Mouse (Mus musculus): Measurements from ENCODE around the gene Hs2st1.

Gene Hs2st1

DNA sequence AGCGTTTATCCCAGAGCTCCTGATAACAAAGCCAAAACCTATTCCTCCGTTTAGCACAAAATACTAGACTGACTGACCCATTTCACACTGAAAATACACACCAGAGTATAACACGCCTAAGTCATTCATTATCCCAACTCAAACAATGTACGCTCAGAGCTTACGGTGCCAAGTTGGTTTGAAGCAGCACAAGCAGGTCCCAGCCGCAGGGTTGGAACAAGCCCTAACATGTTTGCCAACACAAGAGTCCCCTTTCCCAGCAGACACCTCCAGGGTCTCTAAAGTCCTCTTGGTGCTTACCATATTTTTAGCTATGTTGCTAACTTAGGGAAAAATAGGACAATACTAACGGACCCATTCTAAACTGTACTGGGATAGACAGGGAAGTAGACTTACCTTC lies 14.8 kb downstream of the Hs2st1 start:
- intact Hi-C loops (cut with DNase I): no loop called here

DNA sequence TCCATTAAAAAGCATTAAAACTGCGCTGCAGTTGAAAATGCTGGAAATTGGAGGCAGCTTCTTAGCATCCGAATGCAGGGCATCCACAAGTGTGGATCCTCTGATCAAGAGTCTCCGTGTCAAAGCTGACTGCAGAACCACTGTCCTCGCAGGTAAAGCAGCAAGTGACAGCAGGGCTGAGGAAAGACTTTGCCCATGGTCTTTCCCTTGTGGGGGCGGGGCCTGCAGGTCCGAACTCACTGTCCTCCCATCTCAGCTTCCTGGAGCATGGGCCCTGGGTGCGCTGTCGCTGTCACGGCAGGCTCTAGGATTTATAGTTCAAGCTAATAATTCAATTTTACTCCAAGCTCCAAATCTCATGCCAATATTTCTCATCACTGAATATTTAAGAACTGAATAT lies 15.5 kb downstream of the Hs2st1 start:
- intact Hi-C loops (cut with DNase I): no loop called here

- intact Hi-C loops (cut with DNase I): no loop called here
These were observed 16.0 kb downstream of the Hs2st1 start for GRCm38 (mm10) chr3:144553942-144554341.

DNA sequence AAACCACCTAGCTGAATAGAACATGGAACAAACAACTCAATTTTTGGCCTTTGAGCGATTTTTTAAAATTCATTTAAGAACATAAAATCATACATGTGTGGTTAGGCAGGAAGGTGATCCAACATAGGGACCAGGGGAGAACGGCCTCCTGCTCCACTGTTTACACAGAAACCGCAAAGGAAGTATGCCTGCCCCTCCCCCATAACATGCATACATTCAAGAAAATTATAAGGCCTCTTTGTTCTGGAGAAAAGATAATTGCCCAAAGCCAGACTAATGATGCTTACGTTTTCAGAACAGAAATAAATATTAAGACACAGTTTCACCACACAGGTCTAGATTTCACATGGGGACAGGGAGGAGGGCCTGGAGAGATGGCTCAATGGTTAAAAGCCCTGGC lies 18.6 kb downstream of the Hs2st1 start:
- intact Hi-C loops (cut with DNase I): no loop called here

DNA sequence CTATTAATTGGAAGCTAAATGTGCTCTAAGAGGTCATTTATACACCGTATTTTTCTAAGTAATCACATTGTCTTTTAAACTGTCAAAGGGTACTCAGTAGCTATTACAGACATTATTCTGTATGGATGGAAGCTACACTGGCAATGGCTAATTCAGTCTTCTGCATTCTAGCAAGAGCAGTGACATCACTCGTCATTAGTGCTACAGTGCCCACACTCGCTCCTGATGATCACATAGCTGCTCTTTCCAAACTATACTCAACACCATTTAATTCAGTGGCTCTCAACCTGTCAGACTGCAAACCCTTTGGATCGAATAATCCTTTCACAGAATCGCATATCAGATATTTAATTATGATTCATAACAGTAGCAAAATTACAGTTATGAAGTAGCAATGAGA lies 19.3 kb downstream of the Hs2st1 start:
- intact Hi-C loops (cut with DNase I): no loop called here

- intact Hi-C loops (cut with DNase I): no loop called here
These were observed 19.9 kb downstream of the Hs2st1 start for GRCm38 (mm10) chr3:144550036-144550435.

DNA sequence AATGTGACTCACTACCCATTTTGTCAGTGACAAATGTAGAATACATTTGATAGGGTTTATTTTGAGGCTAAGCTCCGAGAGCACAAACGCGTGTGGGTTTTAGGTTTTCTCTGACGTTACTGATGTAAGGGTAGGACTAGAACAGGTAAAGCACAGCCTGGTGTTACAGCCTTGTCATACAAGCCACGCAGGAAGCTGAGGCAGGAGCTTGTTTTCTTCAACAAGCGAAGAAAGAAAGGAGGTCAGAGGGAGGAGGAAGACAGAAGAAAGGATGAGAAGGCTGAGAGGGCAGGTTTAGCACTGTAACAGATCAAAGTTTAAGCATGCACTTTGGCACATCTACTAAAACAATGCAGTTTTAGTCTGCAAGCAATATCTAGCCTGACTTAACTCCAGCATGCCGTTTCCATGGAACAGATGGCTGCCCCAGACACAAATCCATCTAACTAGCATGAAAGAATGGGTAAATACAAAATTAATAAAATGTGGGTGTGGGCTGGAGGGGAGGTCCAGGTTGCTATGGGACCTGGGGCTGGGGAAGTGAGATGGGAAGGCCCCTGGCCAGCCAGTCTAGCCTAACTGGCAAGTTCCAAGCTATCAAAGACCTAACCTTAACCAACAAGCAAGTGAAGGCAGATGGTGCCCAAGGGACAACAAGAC lies 21.7 kb downstream of the Hs2st1 start:
- intact Hi-C loops (cut with DNase I): no loop called here

DNA sequence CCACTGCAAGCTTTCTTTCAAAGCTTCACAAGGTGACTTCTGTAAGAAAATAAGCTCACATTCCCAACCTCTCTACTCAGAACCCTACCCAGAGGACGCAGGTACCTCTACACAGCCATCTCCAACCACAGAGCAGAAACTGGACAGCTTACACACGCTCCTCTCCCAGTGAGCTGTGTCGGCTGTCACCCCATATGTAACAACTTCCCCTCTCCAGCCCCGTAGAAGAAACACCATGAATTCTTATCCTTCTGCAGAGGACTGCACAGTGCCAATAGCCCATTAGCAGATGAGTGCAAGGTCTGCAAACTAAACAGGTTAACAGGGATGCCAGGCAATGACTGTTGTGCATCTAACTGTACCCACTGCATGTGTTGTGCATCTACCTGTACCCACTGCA lies 23.5 kb downstream of the Hs2st1 start:
- intact Hi-C loops (cut with DNase I): no loop called here

DNA sequence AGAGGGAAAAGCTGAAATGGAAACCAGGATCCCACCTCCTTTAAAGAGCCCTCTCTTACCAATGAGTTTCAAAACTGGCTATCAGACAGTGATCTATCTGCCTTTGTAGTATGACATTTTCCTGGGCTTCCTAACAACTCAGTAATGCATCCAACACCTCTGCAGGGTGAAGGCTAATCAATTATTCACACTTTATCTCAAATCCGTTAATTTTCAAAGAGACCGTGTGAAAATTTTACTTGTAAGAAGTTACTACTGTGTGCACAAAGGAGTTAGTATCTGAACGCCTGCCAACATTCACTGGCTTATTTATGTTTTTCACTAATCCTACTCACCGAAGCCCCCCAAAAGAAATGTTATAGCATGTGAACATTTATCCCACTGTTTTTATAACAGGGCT lies 24.1 kb downstream of the Hs2st1 start:
- intact Hi-C loops (cut with DNase I): no loop called here

DNA sequence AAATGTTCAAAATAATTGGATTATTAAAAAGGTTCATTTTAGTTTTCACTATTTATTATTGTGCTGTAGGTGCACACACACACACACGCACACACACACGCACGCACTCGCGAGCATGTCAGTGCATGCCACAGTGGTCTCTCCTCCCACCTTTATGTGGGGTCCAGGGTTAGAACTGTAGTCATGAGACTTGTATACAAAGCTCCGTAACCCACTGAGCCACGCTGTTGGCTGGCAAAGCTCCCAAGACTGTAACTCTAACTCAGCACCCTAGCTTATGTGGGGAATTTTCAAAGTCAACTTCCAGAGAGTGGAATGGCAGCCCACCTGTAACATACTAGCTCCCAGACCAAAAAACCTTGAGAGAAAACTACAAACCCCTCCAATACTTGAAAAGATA lies 24.8 kb downstream of the Hs2st1 start:
- intact Hi-C loops (cut with DNase I): no loop called here

DNA sequence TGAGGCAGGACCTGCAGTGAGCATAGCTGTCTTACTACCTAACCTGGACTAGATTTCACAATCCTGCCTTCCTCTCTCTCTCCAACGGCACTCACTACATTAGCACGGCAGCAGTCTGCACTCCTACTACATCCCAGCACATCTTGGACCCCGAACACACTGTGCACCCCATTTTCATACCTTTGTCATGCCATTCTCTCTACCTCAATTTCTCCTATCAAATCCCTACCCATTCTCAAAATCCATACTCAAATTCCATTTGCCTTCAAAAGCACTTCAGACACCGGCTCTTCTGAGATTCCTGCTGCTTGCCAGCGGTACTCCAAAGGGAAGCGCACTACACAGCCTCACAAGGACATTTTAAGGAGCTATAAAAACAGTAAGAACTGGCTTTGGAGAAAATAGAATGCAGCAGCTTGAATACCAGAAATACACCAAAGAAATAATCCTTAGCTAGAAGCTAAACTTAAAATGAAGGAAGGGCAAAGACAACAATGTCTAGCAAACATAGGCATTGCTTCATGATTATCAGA lies 28.0 kb downstream of the Hs2st1 start:
- intact Hi-C loops (cut with DNase I): no loop called here

DNA sequence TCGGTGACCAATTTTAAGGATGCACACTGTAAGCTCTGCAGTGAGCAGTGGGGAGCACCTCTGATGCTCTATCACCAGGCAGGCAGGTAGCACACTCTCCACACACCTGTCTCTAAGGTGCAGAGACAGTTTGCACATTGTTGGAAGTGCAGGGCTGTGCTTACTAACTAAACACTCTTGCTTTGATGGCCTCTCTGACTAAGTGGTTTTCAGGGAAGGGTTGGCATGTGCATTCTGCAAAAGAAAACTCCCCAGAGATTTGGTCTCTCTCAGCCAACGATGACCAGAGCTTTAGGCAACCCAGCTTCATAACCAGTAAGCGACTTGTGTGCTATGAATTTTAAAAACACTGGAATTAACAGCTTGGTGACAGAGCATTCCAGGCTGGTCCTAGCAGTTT lies 29.2 kb downstream of the Hs2st1 start:
- intact Hi-C loops (cut with DNase I): no loop called here

DNA sequence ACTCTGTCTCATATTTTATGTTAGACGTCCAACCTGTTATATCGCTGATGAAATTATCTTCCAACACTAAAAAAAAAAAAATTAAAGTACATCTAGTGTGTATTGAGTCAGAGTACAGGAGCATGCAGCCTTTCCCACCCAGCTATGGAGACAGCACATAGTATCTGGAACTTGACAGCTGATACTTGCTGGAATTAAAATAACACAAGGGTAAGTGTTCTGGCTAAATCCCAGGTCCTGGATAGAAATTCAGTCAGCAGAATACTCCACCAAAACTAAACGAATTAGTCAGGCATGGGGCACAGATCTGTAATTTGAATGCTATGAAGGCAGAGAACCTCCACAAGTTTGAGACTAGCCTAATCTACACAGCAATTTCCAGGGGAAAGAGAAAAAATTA lies 30.9 kb downstream of the Hs2st1 start:
- intact Hi-C loops (cut with DNase I): no loop called here

GRCm38 (mm10) chr3:144537078-144537855 lies 32.7 kb downstream of the Hs2st1 start:
- intact Hi-C loops (cut with DNase I): no loop called here

DNA sequence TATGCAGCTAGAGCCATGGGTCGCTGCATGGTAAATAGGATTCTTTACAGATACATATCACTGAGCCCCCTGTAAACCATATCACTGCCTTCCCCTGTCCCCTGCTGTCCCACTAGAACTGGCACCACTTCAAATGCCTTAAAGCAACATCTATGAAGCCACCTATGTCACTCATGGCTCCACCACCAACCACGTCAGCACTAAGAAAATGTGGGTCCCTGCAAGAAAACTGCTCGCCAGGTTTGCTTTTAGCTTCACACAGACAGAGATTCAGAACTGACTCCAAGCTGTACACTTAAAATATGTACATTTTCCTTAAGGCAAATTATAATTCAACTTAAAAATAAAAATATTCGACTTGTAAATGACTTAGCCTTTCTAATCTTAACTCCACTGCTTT lies 34.9 kb downstream of the Hs2st1 start:
- intact Hi-C loops (cut with DNase I): no loop called here

GRCm38 (mm10) chr3:144531023-144531422 lies 39.0 kb downstream of the Hs2st1 start:
- intact Hi-C loops (cut with DNase I): loop anchor here (2.0 kb wide), 1 partner anchor 86 kb away; no protein-coding TSS in a partner anchor

DNA sequence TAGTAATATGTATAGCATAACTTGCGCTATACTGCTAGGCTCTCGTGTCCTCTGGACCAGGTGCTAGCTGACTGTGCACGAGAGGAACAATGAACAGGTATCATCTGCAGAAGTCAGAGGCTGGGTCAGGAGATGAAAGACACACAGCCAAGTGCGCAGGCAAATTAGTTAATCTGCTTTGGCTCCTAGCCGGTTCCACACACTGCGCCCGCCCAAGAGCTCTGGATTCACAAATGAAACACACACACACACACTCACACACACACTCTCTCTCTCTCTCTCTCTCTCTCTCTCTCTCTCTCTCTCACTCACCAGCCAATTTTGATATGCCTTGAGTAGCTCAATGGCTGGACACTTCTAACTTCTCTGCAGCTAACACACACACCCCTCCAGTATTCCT lies 42.1 kb downstream of the Hs2st1 start:
- intact Hi-C loops (cut with DNase I): no loop called here

GRCm38 (mm10) chr3:144519581-144520272 lies 50.3 kb downstream of the Hs2st1 start:
- intact Hi-C loops (cut with DNase I): no loop called here

- intact Hi-C loops (cut with DNase I): no loop called here
These were observed 51.1 kb downstream of the Hs2st1 start for GRCm38 (mm10) chr3:144518917-144519316.

DNA sequence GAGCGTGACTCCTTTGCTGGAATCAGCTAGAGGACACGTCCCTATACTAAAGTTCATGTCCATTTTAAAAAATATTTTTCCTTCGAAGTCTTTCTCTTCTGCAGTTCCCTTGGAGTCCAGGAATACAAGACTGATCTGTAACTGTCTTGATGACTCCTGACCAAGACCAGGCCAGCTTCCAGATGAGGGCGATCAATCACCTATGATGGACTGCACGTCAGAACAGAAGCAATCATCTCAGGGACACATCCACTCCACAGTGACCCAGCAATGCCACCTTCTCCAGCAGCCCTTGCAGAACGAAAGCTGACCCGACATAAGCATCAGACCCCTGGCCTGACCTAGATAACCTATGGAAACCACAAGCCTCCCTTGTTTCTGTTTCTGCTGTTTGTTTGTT lies 54.7 kb downstream of the Hs2st1 start:
- intact Hi-C loops (cut with DNase I): no loop called here

DNA sequence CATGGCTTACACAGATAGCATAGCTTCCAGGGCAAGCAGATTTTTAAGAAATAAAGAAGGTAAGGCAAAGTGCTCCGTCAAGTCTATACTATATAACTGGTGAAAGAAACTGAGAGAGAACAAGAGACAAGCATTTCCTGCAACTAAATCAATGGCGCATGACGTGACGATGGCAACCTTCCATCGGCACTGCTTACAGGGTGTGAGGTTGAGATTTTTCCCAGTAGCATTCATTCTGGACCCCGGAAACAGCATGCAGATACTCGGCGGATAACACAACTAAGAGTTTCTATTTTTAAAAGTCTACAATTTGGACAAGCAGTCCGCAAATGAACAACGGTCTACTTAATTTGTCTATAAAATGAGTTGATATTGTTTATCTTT lies 55.9 kb downstream of the Hs2st1 start:
- intact Hi-C loops (cut with DNase I): no loop called here

Data from adrenal gland (tissue).